13 mouse cellular contexts compared by ENCODE assay signal in the genomic region with DNA sequence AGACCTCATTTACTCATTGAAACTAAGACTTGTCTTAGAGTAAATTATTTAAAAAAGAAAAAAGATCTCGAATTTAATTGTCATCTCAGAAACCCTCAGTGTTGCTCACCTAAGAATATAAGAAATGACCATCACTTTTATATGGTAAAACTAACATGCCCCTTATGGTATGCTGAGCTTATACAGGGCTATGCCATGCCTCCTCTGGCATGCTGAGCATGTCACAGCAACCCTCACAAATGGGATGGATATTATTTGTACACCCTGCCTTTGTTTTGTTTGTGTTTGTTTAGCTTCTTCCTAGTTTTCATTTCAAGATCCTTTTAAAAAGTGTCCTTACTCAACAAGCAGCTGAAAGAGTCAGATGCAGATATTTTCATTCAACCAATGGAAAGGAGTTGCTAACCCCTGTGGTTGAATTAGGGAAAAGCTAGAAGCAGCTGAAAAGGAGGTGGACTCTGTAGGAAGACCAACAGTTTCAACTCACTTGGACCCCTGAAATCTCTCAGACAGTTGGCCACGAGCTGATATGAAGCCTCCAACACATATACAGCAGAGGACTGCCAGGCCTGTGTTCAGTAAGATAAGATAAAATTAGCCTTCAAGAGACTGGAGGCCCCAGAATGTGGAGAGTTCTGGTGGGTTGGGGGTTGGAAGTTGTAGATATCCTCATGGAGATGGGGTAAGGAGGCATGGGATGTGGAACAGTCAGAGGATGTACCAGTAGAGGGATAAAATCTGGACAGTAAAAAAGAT.
"Had no signal": no experiment of that assay in that cellular context is flagged by ENCODE, and none has a peak within 500 bp of the region (broad histone marks: within the 10 kb centered on the region; RNA-seq: fewer than 3 reads in every experiment).

No protein-coding gene starts in this region.

- DNase-seq: kidney, adult 2 months; kidney, postnatal 36 days; layer of hippocampus, adult 9-11 months; layer of hippocampus, postnatal 36 days; lung, embryonic 14.5 days; lung, postnatal 10 days; lung, postnatal 4 days; midbrain, embryonic 14.5 days; thymus, adult 2 months; thymus, postnatal 25 days had no signal

- H3K9me3 ChIP-seq: limb, embryonic 15.5 days; midbrain, embryonic 10.5 days; neural tube, embryonic 12.5 days had no signal

- H3K27me3 ChIP-seq: limb, embryonic 15.5 days; neural tube, embryonic 12.5 days had no signal

- H3K4me3 ChIP-seq: limb, embryonic 15.5 days; midbrain, embryonic 10.5 days; neural tube, embryonic 12.5 days had no signal

- H3K27ac ChIP-seq: limb, embryonic 15.5 days; midbrain, embryonic 10.5 days; neural tube, embryonic 12.5 days had no signal

- H3K4me2 ChIP-seq: limb, embryonic 15.5 days; lung, embryonic 14.5 days; neural tube, embryonic 12.5 days had no signal

- H3K36me3 ChIP-seq: limb, embryonic 15.5 days; midbrain, embryonic 10.5 days; neural tube, embryonic 12.5 days had no signal

- H3K4me1 ChIP-seq: limb, embryonic 15.5 days; midbrain, embryonic 10.5 days; neural tube, embryonic 12.5 days had no signal

- H3K9ac ChIP-seq: limb, embryonic 15.5 days; lung, embryonic 14.5 days; neural tube, embryonic 12.5 days had no signal
